Mouse (Mus musculus) liver, postnatal 0 days (tissue): ENCODE data around the gene Ggact.

Experiments
- CTCF ChIP-seq: sonication (generic); IDR thresholded peaks from 2 replicates; pipeline ENCODE4 v1.5.1; 2016; ENCODE audit warnings: antibody characterized with exemption, low read depth
- EP300 ChIP-seq: IDR thresholded peaks from 2 replicates; pipeline ENCODE4 v1.6.1; 2016; ENCODE audit warnings: antibody characterized with exemption, low read depth, mild to moderate bottlenecking

GRCm38 (mm10) chr14:122891470-122891968, 22.0 kb downstream of the Ggact start:
- TF ChIP-seq CTCF (no peak), EP300 (no peak)
